Mouse (Mus musculus) heart, embryonic 15.5 days (tissue): ENCODE measurements around the gene Eef1akmt4. TPM values are rescaled to one million over a fixed set of nuclear protein-coding genes. Genes with fewer than 3 reads are reported as not detected.
"Not testable (repeated sequence)": the region's sequence is repeated elsewhere in the genome, so short reads cannot be mapped to it uniquely, and the experiment has no call there.

Source experiments
- ATAC-seq: fragments of 200-750 bp; cut with Nextera tagmentation; replicated peaks from 2 replicates; pipeline ENCODE4 v1.8.0; 2017; ENCODE audit warnings: low read depth, moderate TSS enrichment; ENCODE audit not compliant: insufficient number of reproducible peaks, insufficient read depth, low FRiP score
- H3K27ac ChIP-seq: fragments of 300-500 bp; sonication (generic); 2 replicates; pipeline ENCODE4 v1.5.1; 2015; ENCODE audit warnings: mild to moderate bottlenecking, inconsistent platforms
- H3K27me3 ChIP-seq: fragments of 300-500 bp; sonication (generic); 2 replicates; pipeline ENCODE4 v1.6.1; 2015; ENCODE audit warnings: inconsistent platforms
- H3K36me3 ChIP-seq: fragments of 300-500 bp; sonication (generic); 2 replicates; pipeline ENCODE4 v1.6.1; 2015; ENCODE audit warnings: mild to moderate bottlenecking, inconsistent platforms
- H3K4me1 ChIP-seq: fragments of 300-500 bp; sonication (generic); replicated peaks from 2 replicates; pipeline ENCODE4 v1.6.1; 2015; ENCODE audit warnings: inconsistent platforms
- H3K4me2 ChIP-seq: fragments of 300-500 bp; sonication (generic); 2 replicates; pipeline ENCODE4 v1.6.1; 2015; ENCODE audit warnings: inconsistent platforms, mild to moderate bottlenecking, moderate library complexity
- H3K4me3 ChIP-seq: fragments of 300-500 bp; sonication (generic); 2 replicates; pipeline ENCODE4 v1.5.1; 2015; ENCODE audit warnings: mild to moderate bottlenecking, inconsistent platforms
- H3K9ac ChIP-seq: fragments of 300-500 bp; sonication (generic); 2 replicates; pipeline ENCODE4 v1.6.1; 2015; ENCODE audit warnings: mild to moderate bottlenecking, inconsistent platforms
- H3K9me3 ChIP-seq: fragments of 300-500 bp; sonication (generic); replicated peaks from 2 replicates; pipeline ENCODE4 v1.6.1; 2016; ENCODE audit warnings: inconsistent platforms
- WGBS: fragments of 180-500 bp; shearing (Covaris S2); methylation state at CpG from one replicate; pipeline ENCODE4 v1.1.7; 2015; ENCODE audit warnings: mixed read lengths; 5-methylcytosine and 5-hydroxymethylcytosine counted together
- polyA plus RNA-seq: library from polyadenylated mRNA; unstranded; fragments of >200 nt; fragmentation: Nextera tagmentation; extraction: Ambion mirVana; gene quantifications from 2 replicates; pipeline ENCODE4 v1.2.1, GENCODE M21; 2015

The Eef1akmt4 gene
- polyA plus RNA-seq, 1 experiment from 2014 or later: 13.4 TPM

- Histone ChIP-seq H3K4me1 (peaks cover 6% of the 10 kb centered on the region), H3K4me2 (peak within 1 kb of the TSS; percentile 95), H3K9ac (peak within 1 kb of the TSS; percentile 59), H3K4me3 (peak within 1 kb of the TSS; percentile 56), H3K9me3 (no peaks in the 10 kb centered on the region), H3K27ac (no peak within 1 kb of the TSS), H3K27me3 (peaks cover 38% of the 10 kb centered on the region), H3K36me3 (no peaks in the 10 kb centered on the region)
- 0 out of 2 replicates have a peak, but pooled peaks have one; percentile 50 for ATAC-seq
- WGBS: 8% methylated on average over 53 of the region's 54 CpGs
Observed at GRCm38 (mm10) chr16:20629731-20630634, 18.6 kb downstream of the Eef1akmt4 start, which contains the start of gene Ece2. Ece2 (plus strand) TSS chr16:20629828.

GRCm38 (mm10) chr16:20637410-20637809 lies 26.0 kb downstream of the Eef1akmt4 start:
- Histone ChIP-seq H3K4me3 (no peak overlapping the region), H3K9me3 (no peaks in the 10 kb centered on the region), H3K4me1 (no peaks in the 10 kb centered on the region), H3K36me3 (no peaks in the 10 kb centered on the region), H3K9ac (no peak overlapping the region), H3K4me2 (no peak overlapping the region), H3K27me3 (peaks cover 4% of the 10 kb centered on the region; the same call in 1 of the 2 replicates), H3K27ac (no peak overlapping the region)
- 76% methylated on average over 8 of the region's 8 CpGs for WGBS
- ATAC-seq: no peak

GRCm38 (mm10) chr16:20638367-20638766 lies 27.0 kb downstream of the Eef1akmt4 start:
- Histone ChIP-seq H3K36me3 (no peaks in the 10 kb centered on the region), H3K4me1 (no peaks in the 10 kb centered on the region), H3K4me3 (no peak overlapping the region), H3K4me2 (no peak overlapping the region), H3K9me3 (no peaks in the 10 kb centered on the region), H3K27me3 (peaks cover 4% of the 10 kb centered on the region; the same call in 1 of the 2 replicates), H3K27ac (no peak overlapping the region), H3K9ac (no peak overlapping the region)
- ATAC-seq: no peak
- WGBS: 74% methylated on average over 8 of the region's 8 CpGs

GRCm38 (mm10) chr16:20642161-20642560 lies 30.8 kb downstream of the Eef1akmt4 start:
- 8% methylated on average over 8 of the region's 8 CpGs for WGBS
- Histone ChIP-seq H3K4me1 (no peaks in the 10 kb centered on the region), H3K4me3 (no peak overlapping the region), H3K4me2 (no peak overlapping the region), H3K27ac (no peak overlapping the region), H3K9me3 (no peaks in the 10 kb centered on the region), H3K27me3 (peaks cover 4% of the 10 kb centered on the region; the same call in 1 of the 2 replicates), H3K36me3 (no peaks in the 10 kb centered on the region), H3K9ac (no peak overlapping the region)
- no peak for ATAC-seq

- 73% methylated on average over 7 of the region's 7 CpGs for WGBS
- no peaks in the 10 kb centered on the region for H3K9me3 ChIP-seq
- no peak overlapping the region for H3K4me2 ChIP-seq
- no peak overlapping the region for H3K4me3 ChIP-seq
- no peak overlapping the region for H3K27ac ChIP-seq
- no peaks in the 10 kb centered on the region; the same call in 1 of the 2 replicates for H3K27me3 ChIP-seq
- ATAC-seq: no peak
- no peaks in the 10 kb centered on the region for H3K4me1 ChIP-seq
- no peak overlapping the region for H3K9ac ChIP-seq
- H3K36me3 ChIP-seq: no peaks in the 10 kb centered on the region
Observed at GRCm38 (mm10) chr16:20643911-20644310, 32.5 kb downstream of the Eef1akmt4 start.

- Histone ChIP-seq H3K9ac (peak within 1 kb of the TSS; percentile 87), H3K27me3 (peaks cover 3% of the 10 kb centered on the region; the same call in 1 of the 2 replicates), H3K9me3 (no peaks in the 10 kb centered on the region), H3K4me2 (peak within 1 kb of the TSS; percentile 82), H3K36me3 (peaks cover 17% of the 10 kb centered on the region), H3K4me1 (peaks cover 13% of the 10 kb centered on the region), H3K27ac (peak within 1 kb of the TSS; percentile 82), H3K4me3 (peak within 1 kb of the TSS; percentile 89)
- ATAC-seq: peak; percentile 94
- WGBS: 1% methylated on average over 46 of the region's 46 CpGs
Observed at GRCm38 (mm10) chr16:20651076-20651946, 39.9 kb downstream of the Eef1akmt4 start, which contains the start of gene Psmd2. Psmd2 (plus strand) TSS chr16:20651652.

- Histone ChIP-seq H3K9me3 (no peaks in the 10 kb centered on the region), H3K4me3 (peak overlapping the region; percentile 89), H3K36me3 (peaks cover 24% of the 10 kb centered on the region), H3K4me1 (peaks cover 13% of the 10 kb centered on the region), H3K27ac (peak overlapping the region; percentile 45; the same call in 1 of the 2 replicates), H3K9ac (peak overlapping the region; percentile 87), H3K27me3 (peaks cover 3% of the 10 kb centered on the region; the same call in 1 of the 2 replicates), H3K4me2 (peak overlapping the region; percentile 82)
- ATAC-seq: no peak
- WGBS: 7% methylated on average over 12 of the region's 12 CpGs
Observed at GRCm38 (mm10) chr16:20651947-20652310, 40.5 kb downstream of the Eef1akmt4 start.

GRCm38 (mm10) chr16:20653315-20653714 lies 41.9 kb downstream of the Eef1akmt4 start:
- ATAC-seq: no peak
- Histone ChIP-seq H3K9me3 (no peaks in the 10 kb centered on the region), H3K27ac (no peak overlapping the region), H3K4me3 (no peak overlapping the region), H3K4me2 (no peak overlapping the region), H3K27me3 (peaks cover 3% of the 10 kb centered on the region; the same call in 1 of the 2 replicates), H3K36me3 (peaks cover 37% of the 10 kb centered on the region), H3K9ac (no peak overlapping the region), H3K4me1 (peaks cover 13% of the 10 kb centered on the region)
- 43% methylated on average over 2 of the region's 2 CpGs for WGBS

- no peak overlapping the region for H3K4me3 ChIP-seq
- H3K9me3 ChIP-seq: no peaks in the 10 kb centered on the region
- no peak overlapping the region for H3K27ac ChIP-seq
- 89% methylated on average over 4 of the region's 4 CpGs for WGBS
- peaks cover 3% of the 10 kb centered on the region for H3K4me1 ChIP-seq
- no peak for ATAC-seq
- H3K36me3 ChIP-seq: peaks cover 80% of the 10 kb centered on the region
- H3K4me2 ChIP-seq: no peak overlapping the region
- H3K27me3 ChIP-seq: no peaks in the 10 kb centered on the region
- H3K9ac ChIP-seq: no peak overlapping the region
Observed at GRCm38 (mm10) chr16:20657661-20658060, 46.3 kb downstream of the Eef1akmt4 start.

- WGBS: 94% methylated on average over 5 of the region's 6 CpGs
- not testable (repeated sequence) for H3K9me3 ChIP-seq, H3K36me3 ChIP-seq, H3K9ac ChIP-seq, ATAC-seq, H3K4me2 ChIP-seq, H3K27me3 ChIP-seq, H3K27ac ChIP-seq, H3K4me1 ChIP-seq, H3K4me3 ChIP-seq
Observed at GRCm38 (mm10) chr16:20668013-20668412, 56.6 kb downstream of the Eef1akmt4 start, which contains the start of gene Eif4g1. Eif4g1 (plus strand) TSS chr16:20668313.
